Mouse (Mus musculus): ENCODE data around the gene Txndc2.
A peak's percentile ranks its signal among the peaks of the same experiment; 100 is the strongest.

The Txndc2 gene

GRCm38 (mm10) chr17:65641734-65642218 lies at the start of gene Txndc2:
Gene Txndc2 (minus strand): TSS chr17:65642168.
- no peak for ATAC-seq (ENCODE audit: insufficient number of reproducible peaks, low FRiP score, low TSS enrichment)

DNA sequence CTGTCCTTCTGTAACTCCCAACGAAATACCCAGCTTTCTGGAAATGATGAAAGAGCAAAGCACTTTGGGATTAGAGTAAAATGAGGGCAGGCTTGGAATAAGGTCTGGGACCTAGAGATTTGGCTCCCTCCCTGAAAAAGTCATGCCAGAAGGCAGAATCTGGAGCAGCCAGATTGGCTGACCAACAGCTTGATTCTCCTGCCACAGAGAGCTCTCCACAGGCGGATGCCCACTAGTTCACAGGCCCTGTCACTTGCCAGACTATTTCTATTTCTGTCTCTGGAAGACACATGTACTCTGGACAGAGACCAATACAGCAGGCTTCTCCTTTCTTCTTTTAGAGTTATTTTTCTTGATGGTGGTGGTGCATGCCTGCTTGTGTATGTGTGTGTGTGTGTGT lies 41.8 kb upstream of the Txndc2 start:
- ATAC-seq (ENCODE audit: insufficient number of reproducible peaks, low FRiP score, low TSS enrichment), result peak; percentile 100

DNA sequence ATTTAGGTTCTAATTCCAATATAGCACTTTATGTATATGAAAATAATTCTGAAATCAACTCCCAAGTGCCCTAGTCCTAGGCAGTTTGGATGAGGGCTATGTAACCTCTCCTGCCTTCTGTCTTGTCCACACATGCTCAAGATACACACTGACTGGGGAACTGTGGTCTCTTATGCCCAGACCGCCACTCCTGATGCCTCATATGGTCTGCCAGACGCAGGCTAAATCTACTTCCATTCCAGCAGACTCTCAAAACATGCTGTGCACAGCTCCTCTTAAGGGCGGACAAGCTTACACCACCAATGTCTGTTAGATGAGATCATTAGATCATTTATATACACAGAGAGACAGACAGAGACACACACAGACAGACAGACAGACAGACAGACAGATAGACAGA lies 41.3 kb upstream of the Txndc2 start:
- ATAC-seq (ENCODE audit: insufficient number of reproducible peaks, low FRiP score, low TSS enrichment), result peak; percentile 57

DNA sequence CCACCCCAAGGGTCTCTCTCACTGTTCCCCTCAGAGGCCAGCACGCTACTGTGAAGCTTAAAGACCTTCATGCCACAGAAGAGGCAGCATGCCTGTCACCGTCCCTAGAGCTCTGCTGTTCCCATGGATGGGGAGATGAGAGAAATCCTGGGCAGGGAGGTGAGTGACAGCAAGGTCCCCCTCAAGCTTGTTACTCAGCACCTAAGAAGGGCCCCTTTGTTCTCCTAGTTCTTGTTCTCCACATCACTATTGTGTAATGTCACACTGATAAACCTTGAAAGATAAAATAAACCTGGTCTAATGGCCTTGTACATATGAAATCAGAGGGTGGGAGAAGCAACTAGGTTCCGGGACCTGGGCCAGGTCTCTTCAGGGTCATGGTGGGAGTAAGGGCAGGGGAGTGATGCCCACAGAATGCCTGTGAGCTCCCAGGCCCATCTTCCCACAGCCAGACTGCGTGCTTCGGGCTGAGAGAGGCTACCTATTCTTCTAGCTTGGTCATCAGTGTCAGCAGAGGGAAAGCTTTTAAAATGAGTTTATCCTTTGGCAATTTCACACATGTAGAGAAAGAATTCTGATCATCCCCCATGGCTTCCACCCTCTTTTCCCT lies 40.2 kb upstream of the Txndc2 start:
- no peak for ATAC-seq (ENCODE audit: insufficient number of reproducible peaks, low FRiP score, low TSS enrichment)

DNA sequence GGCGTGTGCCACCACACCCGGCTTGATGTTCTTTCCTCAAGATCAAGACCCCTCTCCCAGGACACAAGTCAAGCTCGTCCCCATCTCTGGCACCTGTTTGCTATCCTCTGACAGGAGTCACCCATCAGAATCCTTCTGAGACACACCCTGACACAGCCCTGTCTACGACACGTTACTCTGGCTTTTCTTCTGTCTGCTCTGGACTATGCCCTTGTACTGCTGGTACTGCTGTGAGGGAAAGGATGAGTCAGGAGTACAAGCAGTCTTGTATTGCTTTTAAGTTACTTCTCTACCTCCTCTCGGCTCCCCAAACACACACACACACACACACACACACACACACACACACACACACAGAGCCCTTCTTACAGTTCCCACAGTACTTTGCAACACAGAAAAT lies 39.5 kb upstream of the Txndc2 start:
- ATAC-seq (ENCODE audit: insufficient number of reproducible peaks, low FRiP score, low TSS enrichment), result no peak

- no peak for ATAC-seq (ENCODE audit: insufficient number of reproducible peaks, low FRiP score, low TSS enrichment)
Observed at GRCm38 (mm10) chr17:65680801-65681412, 38.9 kb upstream of the Txndc2 start.

DNA sequence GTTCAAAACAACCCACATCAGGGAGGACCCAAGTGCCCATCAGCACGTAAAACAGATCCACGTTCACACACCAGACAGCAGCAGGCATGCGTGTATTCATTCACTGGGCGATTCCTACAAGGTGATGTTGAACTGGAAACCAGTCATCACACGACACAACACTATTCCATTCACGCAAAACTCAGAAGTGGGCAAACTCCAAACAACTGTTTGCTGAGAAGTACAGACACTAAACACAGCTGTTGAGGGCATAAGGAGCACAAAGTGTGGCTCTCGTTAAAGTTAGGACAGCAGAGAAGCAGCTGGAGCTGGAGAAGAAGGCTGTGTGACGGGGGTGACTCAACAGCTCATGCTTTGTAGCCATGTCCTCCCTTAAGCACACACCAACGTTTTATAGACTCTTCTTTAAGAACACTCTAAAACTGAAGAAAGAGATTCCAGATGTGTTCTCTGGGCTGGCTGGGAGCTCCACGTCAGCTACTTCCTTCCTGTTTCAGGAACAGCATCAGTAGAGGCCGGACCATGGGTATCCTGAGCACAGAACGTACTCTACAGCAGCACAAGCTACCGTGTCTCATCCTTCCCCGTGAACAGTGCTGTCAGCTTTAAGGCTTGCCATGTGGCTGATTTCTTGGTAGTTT lies 38.0 kb upstream of the Txndc2 start:
- ATAC-seq (ENCODE audit: insufficient number of reproducible peaks, low FRiP score, low TSS enrichment), result no peak

GRCm38 (mm10) chr17:65677742-65678141 lies 35.8 kb upstream of the Txndc2 start:
- no peak for ATAC-seq (ENCODE audit: insufficient number of reproducible peaks, low FRiP score, low TSS enrichment)

- no peak for ATAC-seq (ENCODE audit: insufficient number of reproducible peaks, low FRiP score, low TSS enrichment)
Observed at GRCm38 (mm10) chr17:65676536-65676935, 34.6 kb upstream of the Txndc2 start.

GRCm38 (mm10) chr17:65675985-65676384 lies 34.0 kb upstream of the Txndc2 start:
- no peak for ATAC-seq (ENCODE audit: insufficient number of reproducible peaks, low FRiP score, low TSS enrichment)

- ATAC-seq (ENCODE audit: insufficient number of reproducible peaks, low FRiP score, low TSS enrichment), result no peak
Observed at GRCm38 (mm10) chr17:65674710-65675171, 32.8 kb upstream of the Txndc2 start.

- ATAC-seq (ENCODE audit: insufficient number of reproducible peaks, low FRiP score, low TSS enrichment), result no peak
Observed at GRCm38 (mm10) chr17:65672926-65673325, 31.0 kb upstream of the Txndc2 start.

DNA sequence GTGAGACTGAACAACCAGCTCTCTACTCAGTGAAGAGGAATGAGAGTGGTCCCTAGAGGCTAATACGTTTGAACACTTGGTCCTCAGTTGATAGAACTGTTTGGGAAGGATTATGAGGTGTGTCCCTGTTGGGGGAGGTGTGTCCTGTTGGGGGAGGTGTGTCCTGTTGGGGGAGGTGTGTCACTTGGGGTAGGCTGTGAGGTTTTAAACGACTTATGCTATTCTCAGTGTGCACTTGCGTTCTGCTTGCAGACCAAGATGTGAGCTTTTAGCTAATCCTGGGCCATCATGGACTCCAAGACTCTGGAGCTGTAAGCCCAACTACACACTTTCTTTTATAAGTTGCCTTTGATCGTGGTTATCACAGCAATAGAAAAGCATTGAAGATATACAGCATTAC lies 27.1 kb upstream of the Txndc2 start:
- no peak for ATAC-seq (ENCODE audit: insufficient number of reproducible peaks, low FRiP score, low TSS enrichment)

GRCm38 (mm10) chr17:65667792-65668191 lies 25.8 kb upstream of the Txndc2 start:
- no peak for ATAC-seq (ENCODE audit: insufficient number of reproducible peaks, low FRiP score, low TSS enrichment)

DNA sequence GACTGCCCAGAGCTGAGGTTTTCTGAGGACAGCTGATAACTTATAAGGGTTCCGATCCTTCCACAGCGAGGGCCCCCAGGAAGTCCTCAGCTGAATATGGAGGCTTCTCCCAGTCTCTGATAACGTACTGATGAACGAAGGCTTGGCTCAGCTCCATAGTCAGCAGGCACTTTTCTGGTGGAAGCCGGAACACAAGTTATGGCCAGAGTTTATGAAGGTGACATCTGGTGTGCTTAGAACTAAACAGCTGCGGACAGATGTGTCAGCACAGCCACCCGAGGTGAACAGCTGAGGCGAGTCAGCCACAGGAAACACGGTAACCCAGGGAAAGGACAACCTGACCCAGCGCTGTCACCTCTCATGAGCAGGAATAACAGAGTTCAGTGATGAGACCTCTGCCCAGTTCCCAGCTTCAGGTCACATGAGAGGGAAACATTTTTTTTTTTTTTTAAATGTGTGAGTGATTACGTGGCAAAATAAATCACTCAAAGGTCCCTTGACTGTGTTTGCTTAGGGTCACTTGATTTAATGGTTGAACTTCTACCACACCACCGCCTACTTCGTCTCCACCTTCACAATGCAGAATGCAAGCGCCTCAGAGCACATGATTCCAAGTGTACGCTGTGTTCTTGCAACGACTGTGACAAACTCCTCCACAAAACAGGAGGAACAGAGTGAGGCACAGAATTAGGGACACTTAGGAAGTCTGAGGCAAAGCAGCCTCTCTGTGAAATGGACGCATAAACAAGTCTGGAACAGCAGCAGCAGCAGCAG lies 24.6 kb upstream of the Txndc2 start:
- ATAC-seq (ENCODE audit: insufficient number of reproducible peaks, low FRiP score, low TSS enrichment), result no peak

GRCm38 (mm10) chr17:65665786-65666387 lies 23.9 kb upstream of the Txndc2 start:
- ATAC-seq (ENCODE audit: insufficient number of reproducible peaks, low FRiP score, low TSS enrichment), result no peak

- ATAC-seq (ENCODE audit: insufficient number of reproducible peaks, low FRiP score, low TSS enrichment), result no peak
Observed at GRCm38 (mm10) chr17:65663329-65664078, 21.5 kb upstream of the Txndc2 start.

DNA sequence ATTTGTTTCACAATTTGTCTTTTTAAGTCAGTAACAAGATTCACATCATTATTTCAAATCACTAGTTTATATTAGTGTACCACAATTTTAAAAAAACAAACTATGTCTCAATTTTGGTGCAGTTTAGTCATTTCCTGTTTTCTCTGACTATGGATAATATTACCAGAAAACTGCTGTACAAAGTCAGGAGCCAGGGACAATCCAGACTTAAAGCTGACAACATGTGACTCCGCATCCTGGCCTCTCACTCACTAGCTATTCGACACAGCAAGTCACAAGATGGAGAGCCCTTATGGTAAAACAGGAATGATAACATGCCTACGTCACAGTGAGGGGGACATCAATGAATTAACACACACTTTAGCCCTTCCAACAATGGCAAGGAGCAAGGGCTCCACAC lies 20.7 kb upstream of the Txndc2 start:
- no peak for ATAC-seq (ENCODE audit: insufficient number of reproducible peaks, low FRiP score, low TSS enrichment)

GRCm38 (mm10) chr17:65658416-65658815 lies 16.4 kb upstream of the Txndc2 start:
- ATAC-seq (ENCODE audit: insufficient number of reproducible peaks, low FRiP score, low TSS enrichment), result no peak

- ATAC-seq (ENCODE audit: insufficient number of reproducible peaks, low FRiP score, low TSS enrichment), result no peak
Observed at GRCm38 (mm10) chr17:65657958-65658357, 16.0 kb upstream of the Txndc2 start.
